Mouse (Mus musculus): ENCODE results near the gene Fbxl17.

Fbxl17 gene

GRCm38 (mm10) chr17:63328888-63329287 lies 170.9 kb downstream of the Fbxl17 start:
- no peak for DNase-seq (ENCODE audit: low read depth, low spot score)

GRCm38 (mm10) chr17:63326227-63326626 lies 173.6 kb downstream of the Fbxl17 start:
- DNase-seq (ENCODE audit: low read depth, low spot score) = no peak

DNA sequence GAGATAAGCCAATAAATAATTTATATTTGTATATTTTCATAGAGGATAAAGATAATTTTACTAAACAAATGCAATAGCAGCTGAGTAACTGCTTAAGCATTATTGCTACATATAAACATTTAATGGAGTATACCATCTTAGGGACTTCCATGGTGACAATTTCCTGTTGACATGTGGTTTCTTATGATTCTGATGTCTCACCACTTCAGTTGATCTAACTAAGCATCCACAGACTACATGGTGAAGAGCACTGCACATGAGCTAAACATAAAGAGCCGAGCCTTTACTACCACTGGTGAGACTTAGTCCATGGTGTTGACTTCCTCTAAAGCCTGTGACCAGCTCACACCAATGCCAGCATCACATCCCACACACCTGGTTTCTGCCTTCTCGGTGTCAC lies 175.1 kb downstream of the Fbxl17 start:
- no peak for DNase-seq (ENCODE audit: low read depth, low spot score)

DNA sequence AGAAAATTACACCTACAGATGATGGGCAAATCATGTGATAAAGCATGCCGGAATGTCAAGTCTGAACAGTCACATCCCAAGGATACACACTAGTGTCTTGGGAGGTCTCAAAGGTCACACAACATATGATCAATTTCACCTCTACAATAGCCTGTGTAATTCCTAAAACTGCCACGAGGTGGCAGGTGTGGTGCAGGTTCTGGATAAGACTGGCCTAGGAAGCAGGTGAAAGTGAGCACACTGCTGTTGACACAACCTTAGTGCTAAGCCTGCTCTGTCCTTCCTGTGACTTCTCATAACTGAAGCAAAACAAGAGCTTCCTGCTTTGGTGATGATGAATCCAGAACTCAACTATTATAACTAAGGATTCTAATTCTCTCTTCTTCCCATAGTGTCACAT lies 175.8 kb downstream of the Fbxl17 start:
- DNase-seq (ENCODE audit: low read depth, low spot score) = peak; percentile 74

DNA sequence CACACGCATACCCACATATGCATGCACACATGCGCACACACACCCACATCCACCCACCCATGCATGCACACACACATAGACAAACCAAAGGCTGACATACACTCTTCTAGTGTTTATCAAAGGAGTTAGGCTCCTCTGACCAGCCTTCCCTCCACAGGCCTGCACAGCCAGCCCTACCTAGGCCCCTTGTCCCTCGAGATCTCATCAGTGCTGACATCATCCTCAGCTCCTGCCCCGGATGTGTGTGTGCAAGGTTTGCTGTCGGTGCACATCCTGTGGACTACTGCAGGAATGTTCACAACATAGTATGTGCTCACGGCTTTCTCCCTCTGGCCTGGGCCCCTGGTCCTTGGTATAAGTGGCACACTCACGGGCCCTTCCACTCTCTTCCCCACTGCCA lies 177.0 kb downstream of the Fbxl17 start:
- DNase-seq (ENCODE audit: low read depth, low spot score) = no peak

DNA sequence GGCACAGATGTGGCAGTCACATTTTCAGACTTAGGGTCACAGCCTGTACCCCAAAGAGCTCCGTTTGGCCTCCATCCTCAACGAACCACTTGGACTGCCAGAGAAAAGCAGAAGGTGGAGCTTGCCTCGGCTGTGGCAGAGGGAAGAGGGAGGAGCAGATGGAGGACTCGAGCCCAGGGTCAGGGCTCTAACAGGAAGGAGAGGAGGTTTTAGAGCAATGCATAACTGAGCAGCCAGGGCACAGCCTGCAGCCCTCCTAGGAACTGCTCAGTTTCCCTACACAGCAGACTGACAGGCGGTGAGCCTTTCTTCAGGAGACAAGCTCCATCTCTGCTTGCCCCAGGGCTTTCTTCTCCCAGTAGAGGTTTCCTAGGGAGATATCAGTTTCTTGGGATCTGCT lies 178.5 kb downstream of the Fbxl17 start:
- DNase-seq (ENCODE audit: low read depth, low spot score) = no peak

- no peak for DNase-seq (ENCODE audit: low read depth, low spot score)
Observed at GRCm38 (mm10) chr17:63317518-63317917, 182.3 kb downstream of the Fbxl17 start.

DNA sequence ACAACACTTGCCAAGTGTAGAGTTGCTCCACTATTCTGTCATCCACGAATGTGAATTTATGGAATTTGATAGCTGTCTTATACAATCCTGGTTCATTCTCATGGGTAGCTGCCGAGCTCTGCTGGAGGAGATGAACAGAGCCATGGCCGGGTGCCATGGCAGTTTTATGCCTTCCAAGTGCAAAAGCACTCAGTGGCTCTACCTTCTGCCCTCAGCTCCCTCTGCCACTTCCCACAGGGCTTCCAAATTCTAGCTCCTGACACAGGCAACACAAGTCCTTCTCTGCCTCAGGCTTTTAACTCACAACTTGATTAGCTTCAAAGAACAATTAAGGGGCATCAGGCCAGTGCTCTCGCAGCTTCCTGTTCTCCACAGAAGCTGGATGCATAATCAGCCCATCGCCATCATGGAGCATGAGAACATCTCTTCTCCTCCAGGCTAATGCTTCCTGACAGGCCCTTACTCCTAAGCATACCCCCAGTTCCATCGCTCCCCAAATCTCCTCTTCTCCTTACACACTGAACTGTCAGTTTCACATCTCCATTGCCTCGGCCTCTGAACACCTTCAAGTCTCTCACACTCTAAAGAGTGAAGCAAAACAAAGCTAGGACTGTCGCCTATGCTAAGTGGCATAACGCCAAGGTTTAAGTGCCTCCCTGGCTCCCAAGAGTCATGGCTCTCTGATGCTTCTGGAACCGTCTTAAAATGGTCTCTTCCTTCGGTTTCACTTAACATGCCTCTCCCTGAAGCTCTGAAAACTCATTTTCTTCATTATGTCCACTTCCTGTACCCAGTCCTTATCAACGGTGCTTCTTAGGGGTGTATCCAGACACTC lies 184.0 kb downstream of the Fbxl17 start:
- no peak for DNase-seq (ENCODE audit: low read depth, low spot score)

GRCm38 (mm10) chr17:63312804-63313203 lies 187.0 kb downstream of the Fbxl17 start:
- no peak for DNase-seq (ENCODE audit: low read depth, low spot score)

DNA sequence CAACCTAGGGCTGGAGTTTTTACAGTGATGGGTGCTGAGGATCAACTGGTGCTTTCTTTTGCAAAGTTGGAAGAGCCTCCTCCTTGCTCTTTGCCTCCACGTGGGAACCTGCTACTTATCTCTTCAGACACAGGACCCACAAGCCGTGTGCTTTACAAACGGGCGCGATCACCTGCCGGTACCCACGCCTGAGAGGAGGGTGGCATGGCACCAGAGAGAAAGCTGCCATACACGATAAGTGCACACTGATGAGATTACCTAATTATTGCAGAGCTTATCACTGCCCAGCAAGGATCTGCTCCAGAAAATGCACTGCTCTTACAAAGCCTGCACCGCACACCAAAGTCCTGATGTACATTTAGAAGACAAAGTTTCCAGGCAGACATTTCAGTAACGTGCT lies 187.5 kb downstream of the Fbxl17 start:
- DNase-seq (ENCODE audit: low read depth, low spot score) = no peak

DNA sequence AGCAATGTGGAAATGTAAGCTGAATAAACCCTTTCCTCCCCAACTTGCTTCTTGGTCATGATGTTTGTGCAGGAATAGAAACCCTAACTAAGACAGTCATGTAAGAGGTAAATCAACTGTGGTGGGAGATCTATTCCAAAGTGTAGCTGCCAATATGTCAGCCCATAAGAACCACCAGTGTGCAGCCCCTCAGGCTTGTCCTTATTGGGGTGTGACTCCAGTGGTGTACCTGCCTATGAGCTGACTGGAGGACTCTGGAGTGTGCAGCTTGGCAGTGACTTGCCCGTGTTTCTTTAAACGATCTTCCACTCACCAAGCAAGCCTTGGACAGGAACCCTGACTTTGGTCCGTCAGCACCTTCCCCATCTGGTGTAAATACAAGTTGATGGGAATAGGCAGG lies 188.2 kb downstream of the Fbxl17 start:
- DNase-seq (ENCODE audit: low read depth, low spot score) = no peak

DNA sequence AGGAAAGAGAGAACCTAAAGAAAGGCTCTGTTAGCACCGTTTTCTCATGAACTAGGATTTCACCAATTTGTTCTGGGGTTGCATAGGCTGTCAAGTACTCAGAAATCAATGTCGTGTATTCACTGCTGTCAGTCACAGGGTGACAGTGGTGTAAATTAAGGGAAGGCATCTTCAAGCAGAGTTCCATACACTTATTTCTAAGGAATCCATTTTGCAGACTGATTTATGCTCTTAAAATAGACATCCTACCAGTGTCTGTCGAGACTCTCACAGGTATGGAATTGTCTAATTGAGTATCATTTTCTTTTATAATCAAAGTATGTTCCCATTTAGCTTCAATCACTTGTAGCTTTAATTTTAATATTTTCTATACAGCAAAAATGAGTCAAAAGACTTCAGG lies 189.8 kb downstream of the Fbxl17 start:
- DNase-seq (ENCODE audit: low read depth, low spot score) = no peak

DNA sequence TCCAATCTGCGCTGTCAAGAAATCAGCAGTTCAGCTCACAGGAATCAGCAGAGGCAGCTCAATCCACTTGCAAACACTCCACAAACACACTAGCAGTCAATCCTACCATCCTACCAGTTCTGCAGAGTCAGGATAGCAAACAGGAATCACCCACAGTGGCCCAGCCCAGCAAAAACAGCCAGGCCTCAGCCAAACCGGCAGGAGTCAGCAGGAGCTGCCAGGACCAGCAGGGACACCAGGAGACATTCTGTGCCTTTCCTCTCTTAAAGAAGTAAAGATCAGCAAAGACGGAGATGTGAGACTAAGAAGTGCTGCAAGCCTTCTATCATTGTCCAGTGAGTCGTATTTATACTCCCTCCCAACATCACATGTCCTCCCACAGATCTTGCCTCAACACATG lies 196.0 kb downstream of the Fbxl17 start:
- no peak for DNase-seq (ENCODE audit: low read depth, low spot score)

DNA sequence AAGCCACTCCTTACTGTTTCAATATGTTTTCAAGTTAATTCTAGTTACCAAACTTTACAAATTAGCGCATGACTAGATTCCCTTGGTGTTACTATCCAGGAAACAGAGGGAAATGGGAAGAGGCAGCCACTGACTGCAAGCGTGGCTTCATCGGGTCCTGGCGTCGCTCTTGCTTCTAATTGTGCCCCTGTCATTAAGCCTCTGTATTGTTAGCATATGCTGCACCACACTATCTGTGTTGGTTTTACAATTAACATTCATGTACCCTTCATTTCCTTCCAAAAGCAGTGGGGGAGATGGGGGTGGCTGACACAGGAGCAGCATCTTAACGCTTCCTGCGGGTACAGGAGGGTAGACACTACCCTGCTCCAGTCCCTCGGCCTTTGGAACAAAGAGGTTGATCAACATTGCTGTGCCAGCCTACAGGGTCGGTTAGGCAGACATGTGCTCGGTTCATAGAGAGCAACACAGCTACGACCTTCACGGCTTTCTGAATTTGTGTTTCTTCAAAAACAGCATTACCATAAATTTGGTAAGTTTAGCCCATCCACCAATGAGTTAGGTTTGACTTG lies 197.9 kb downstream of the Fbxl17 start:
- no peak for DNase-seq (ENCODE audit: low read depth, low spot score)

DNA sequence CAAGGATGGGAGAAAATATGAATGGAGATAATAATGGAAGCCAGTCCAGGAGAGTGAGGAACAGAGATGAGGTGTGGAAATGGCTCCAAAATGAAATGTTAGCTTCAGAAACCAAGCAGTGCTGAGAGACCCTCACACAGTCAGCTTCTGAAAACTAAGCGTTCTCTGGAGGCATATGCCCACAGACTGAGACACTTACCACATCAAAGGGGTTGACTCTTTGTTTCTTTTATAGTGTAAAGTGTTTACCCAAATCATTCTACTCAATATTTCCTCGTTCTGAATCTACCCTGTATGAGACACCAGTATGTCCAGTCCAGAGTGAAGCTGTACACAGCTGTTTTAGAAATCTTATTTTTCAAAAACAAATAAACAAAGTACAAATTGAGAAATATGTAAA lies 204.3 kb downstream of the Fbxl17 start:
- no peak for DNase-seq (ENCODE audit: low read depth, low spot score)

DNA sequence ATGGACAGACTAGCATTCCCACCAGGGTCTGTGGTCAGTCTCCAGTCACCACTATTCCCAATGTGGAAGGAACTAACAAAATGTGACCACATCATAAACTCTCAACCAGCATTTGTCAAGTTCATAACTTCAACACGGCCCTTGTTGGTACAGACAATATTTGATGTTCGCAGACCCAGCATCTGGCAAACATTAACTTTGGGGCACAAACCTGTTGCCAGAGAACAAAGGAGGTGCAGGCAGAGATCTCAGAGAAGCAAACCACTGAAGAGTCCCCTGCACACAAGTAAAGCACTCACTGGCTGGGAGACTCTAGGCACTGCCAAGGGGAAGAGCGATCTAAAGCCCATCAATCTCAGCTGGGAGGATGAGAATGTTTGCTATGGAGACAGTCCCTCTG lies 204.9 kb downstream of the Fbxl17 start:
- DNase-seq (ENCODE audit: low read depth, low spot score) = peak; percentile 65

- no peak for DNase-seq (ENCODE audit: low read depth, low spot score)
Observed at GRCm38 (mm10) chr17:63293979-63294378, 205.8 kb downstream of the Fbxl17 start.

DNA sequence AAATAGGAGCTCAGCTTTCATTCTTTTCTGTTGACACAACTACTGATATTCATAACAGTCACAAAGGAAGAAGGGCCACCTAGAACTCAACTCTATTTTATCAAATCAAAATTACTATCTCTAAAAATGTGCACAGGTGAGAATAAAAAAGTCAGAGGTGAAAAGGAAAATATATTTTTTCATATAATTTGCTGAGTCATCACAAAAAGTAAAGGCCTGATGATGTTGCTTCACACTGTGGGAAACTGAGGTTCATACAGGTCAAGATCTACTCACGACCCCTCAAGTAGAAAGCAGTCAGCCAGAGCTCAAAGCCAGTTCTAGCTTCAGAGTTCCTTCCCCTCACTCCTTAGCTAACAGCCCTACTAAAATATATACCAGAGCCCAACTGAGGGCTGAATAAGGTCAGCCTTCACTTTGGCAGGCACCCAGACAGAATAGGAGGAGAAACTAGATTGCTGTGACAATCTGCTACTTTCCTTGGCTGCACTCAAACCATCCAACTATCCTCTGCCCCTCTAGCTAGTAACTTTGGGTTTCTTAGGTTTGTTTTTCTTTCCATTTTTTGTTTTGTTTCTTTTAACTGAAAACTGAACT lies 210.4 kb downstream of the Fbxl17 start:
- DNase-seq (ENCODE audit: low read depth, low spot score) = no peak

DNA sequence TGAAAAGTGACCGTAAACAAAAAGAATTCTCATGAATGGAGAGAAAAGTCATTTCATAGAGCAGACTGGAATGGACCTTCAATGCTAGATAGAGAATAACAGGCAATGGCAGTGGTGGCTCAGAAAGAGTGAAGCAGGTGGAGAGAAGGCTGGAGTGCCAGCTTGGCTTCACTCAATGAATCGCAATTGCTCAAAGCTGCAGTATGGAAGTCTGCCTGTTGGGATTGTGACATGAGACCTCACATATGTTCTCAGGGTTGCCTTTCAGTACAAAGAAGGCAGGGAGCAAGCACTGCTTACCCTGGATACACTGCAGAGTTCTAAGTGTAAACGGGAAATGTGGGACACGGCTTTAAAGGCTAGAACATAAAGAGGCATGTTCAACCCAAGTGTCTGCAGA lies 211.0 kb downstream of the Fbxl17 start:
- no peak for DNase-seq (ENCODE audit: low read depth, low spot score)

GRCm38 (mm10) chr17:63287413-63287812 lies 212.4 kb downstream of the Fbxl17 start:
- no peak for DNase-seq (ENCODE audit: low read depth, low spot score)

DNA sequence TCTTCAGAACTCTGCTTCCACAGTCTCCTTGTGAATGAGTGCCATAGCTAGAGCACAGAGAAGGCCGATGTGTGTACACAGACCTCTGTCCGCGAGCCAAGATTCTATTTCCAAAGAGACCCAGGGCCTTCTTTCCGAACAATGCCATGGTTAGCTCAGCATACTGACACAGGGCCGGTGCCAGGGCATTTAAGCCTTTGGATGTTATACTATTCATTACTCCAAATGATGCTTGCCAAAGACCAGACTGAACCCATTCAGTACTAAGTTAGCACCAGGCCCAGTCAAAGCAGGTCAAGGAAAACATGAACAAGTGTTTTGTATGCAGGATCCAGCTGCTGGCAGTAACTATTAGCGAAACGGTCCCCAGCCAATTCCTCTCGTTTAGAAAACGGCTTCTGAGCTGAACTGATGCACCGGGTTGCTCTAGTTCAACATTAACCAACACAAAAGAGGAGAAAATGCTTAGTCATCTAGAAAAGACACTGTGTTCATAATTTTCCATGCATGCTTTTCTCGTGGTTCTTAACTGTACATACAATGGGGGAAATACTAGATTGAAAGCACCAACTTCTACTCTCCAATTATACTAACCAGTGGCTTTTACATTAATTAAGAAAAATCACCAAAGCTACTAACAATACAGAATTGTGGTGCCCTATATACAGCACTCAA lies 214.4 kb downstream of the Fbxl17 start:
- DNase-seq (ENCODE audit: low read depth, low spot score) = no peak

GRCm38 (mm10) chr17:63284074-63284473 lies 215.7 kb downstream of the Fbxl17 start:
- DNase-seq (ENCODE audit: low read depth, low spot score) = no peak

DNA sequence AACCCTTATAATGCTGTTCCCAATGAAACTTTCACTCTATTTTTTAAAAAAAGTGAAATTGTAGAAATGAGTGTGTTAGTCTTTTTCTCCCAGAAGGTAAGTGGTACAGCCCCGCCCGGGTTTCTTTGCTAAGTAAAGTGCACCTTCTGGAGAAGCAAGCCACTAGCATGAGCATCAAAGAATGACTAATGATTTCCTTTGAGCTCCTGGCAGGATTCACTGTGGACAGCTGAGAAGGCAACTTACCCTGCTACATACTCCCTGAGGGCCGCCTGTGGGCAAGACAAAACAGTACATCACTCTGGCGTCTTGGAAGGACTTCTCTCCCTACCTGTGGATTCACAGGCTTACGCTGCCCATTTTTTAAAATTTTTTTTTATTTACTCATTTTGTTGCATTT lies 217.8 kb downstream of the Fbxl17 start:
- no peak for DNase-seq (ENCODE audit: low read depth, low spot score)

Data from forelimb bud, embryonic 11.5 days (tissue).